Mouse (Mus musculus): ENCODE measurements around the gene Nod2. TPM values are rescaled to one million over a fixed set of nuclear protein-coding genes. Genes with fewer than 3 reads are reported as not detected.
A peak's percentile ranks its signal among the peaks of the same experiment; 100 is the strongest.

Gene Nod2
- 0.18 and 0.21 TPM in 2 replicates for polyA plus RNA-seq (2015; fragmentation: Nextera tagmentation; extraction: Ambion mirVana)

GRCm38 (mm10) chr8:88646837-88647778 lies at the start of gene Nod2:
Gene Nod2 (plus strand): TSS chr8:88647315.
- Histone ChIP-seq H3K27ac (ENCODE audit: low read length) (no peak within 1 kb of the TSS), H3K9ac (ENCODE audit: low read length) (peak within 1 kb of the TSS; percentile 61), H3K4me2 (ENCODE audit: low read depth, low read length) (peak within 1 kb of the TSS; percentile 78), H3K36me3 (ENCODE audit: control insufficient read depth, insufficient read depth, low read length) (no peaks in the 10 kb centered on the region), H3K4me3 (ENCODE audit: low read length) (peak within 1 kb of the TSS; percentile 50), H3K4me1 (replicated peaks; ENCODE audit: control insufficient read depth, insufficient read depth, low read length) (peaks cover 9% of the 10 kb centered on the region), H3K27me3 (ENCODE audit: control insufficient read depth, insufficient read depth, low read depth, low read length) (no peaks in the 10 kb centered on the region), H3K9me3 (ENCODE audit: control insufficient read depth, low read length) (no peaks in the 10 kb centered on the region)
- 9% methylated on average over 32 of the region's 33 CpGs for WGBS
- peak; percentile 96 for ATAC-seq (ENCODE audit: low read depth)

GRCm38 (mm10) chr8:88598578-88598977 lies 48.5 kb upstream of the Nod2 start:
- Histone ChIP-seq H3K4me2 (ENCODE audit: low read depth, low read length) (no peak overlapping the region), H3K4me3 (ENCODE audit: low read length) (no peak overlapping the region), H3K27me3 (ENCODE audit: control insufficient read depth, insufficient read depth, low read depth, low read length) (no peaks in the 10 kb centered on the region), H3K36me3 (ENCODE audit: control insufficient read depth, insufficient read depth, low read length) (no peaks in the 10 kb centered on the region), H3K4me1 (replicated peaks; ENCODE audit: control insufficient read depth, insufficient read depth, low read length) (peaks cover 7% of the 10 kb centered on the region), H3K9me3 (ENCODE audit: control insufficient read depth, low read length) (peaks cover 2% of the 10 kb centered on the region; the same call in 1 of the 2 replicates), H3K9ac (ENCODE audit: low read length) (no peak overlapping the region), H3K27ac (ENCODE audit: low read length) (no peak overlapping the region)
- peak; percentile 73 for ATAC-seq (ENCODE audit: low read depth)
- WGBS = 46% methylated on average over 5 of the region's 5 CpGs

- Histone ChIP-seq H3K4me1 (replicated peaks; ENCODE audit: control insufficient read depth, insufficient read depth, low read length) (peaks cover 15% of the 10 kb centered on the region), H3K9ac (ENCODE audit: low read length) (no peak overlapping the region), H3K4me3 (ENCODE audit: low read length) (no peak overlapping the region), H3K27ac (ENCODE audit: low read length) (no peak overlapping the region), H3K4me2 (ENCODE audit: low read depth, low read length) (no peak overlapping the region), H3K9me3 (ENCODE audit: control insufficient read depth, low read length) (peaks cover 2% of the 10 kb centered on the region; the same call in 1 of the 2 replicates), H3K36me3 (ENCODE audit: control insufficient read depth, insufficient read depth, low read length) (no peaks in the 10 kb centered on the region), H3K27me3 (ENCODE audit: control insufficient read depth, insufficient read depth, low read depth, low read length) (no peaks in the 10 kb centered on the region)
- WGBS = 82% methylated on average over 7 of the region's 7 CpGs
- no peak for ATAC-seq (ENCODE audit: low read depth)
Observed at GRCm38 (mm10) chr8:88599491-88599890, 47.6 kb upstream of the Nod2 start.

GRCm38 (mm10) chr8:88603446-88603989 lies 43.6 kb upstream of the Nod2 start:
- H3K27me3 ChIP-seq (ENCODE audit: control insufficient read depth, insufficient read depth, low read depth, low read length) = no peaks in the 10 kb centered on the region
- H3K4me2 ChIP-seq (ENCODE audit: low read depth, low read length) = peak overlapping the region; percentile 36
- 15% methylated on average over 10 of the region's 10 CpGs for WGBS
- H3K4me1 ChIP-seq (replicated peaks; ENCODE audit: control insufficient read depth, insufficient read depth, low read length) = peaks cover 26% of the 10 kb centered on the region
- H3K36me3 ChIP-seq (ENCODE audit: control insufficient read depth, insufficient read depth, low read length) = no peaks in the 10 kb centered on the region
- ATAC-seq (ENCODE audit: low read depth) = peak; percentile 10; the same call in 1 of the 2 replicates
- H3K27ac ChIP-seq (ENCODE audit: low read length) = peak overlapping the region; percentile 53
- H3K4me3 ChIP-seq (ENCODE audit: low read length) = peak overlapping the region; percentile 7; the same call in 1 of the 2 replicates
- no peak overlapping the region for H3K9ac ChIP-seq (ENCODE audit: low read length)
- H3K9me3 ChIP-seq (ENCODE audit: control insufficient read depth, low read length) = peaks cover 2% of the 10 kb centered on the region; the same call in 1 of the 2 replicates

- Histone ChIP-seq H3K4me3 (ENCODE audit: low read length) (peak overlapping the region; percentile 7; the same call in 1 of the 2 replicates), H3K27me3 (ENCODE audit: control insufficient read depth, insufficient read depth, low read depth, low read length) (no peaks in the 10 kb centered on the region), H3K27ac (ENCODE audit: low read length) (peak overlapping the region; percentile 65), H3K9me3 (ENCODE audit: control insufficient read depth, low read length) (peaks cover 2% of the 10 kb centered on the region; the same call in 1 of the 2 replicates), H3K4me1 (replicated peaks; ENCODE audit: control insufficient read depth, insufficient read depth, low read length) (peaks cover 23% of the 10 kb centered on the region), H3K9ac (ENCODE audit: low read length) (no peak overlapping the region), H3K4me2 (ENCODE audit: low read depth, low read length) (peak overlapping the region; percentile 36), H3K36me3 (ENCODE audit: control insufficient read depth, insufficient read depth, low read length) (no peaks in the 10 kb centered on the region)
- ATAC-seq (ENCODE audit: low read depth) = peak; percentile 92
- 6% methylated on average over 19 of the region's 20 CpGs for WGBS
Observed at GRCm38 (mm10) chr8:88604065-88605038, 42.8 kb upstream of the Nod2 start.

- 22% methylated on average over 13 of the region's 13 CpGs for WGBS
Observed at GRCm38 (mm10) chr8:88605361-88606040, 41.6 kb upstream of the Nod2 start.

GRCm38 (mm10) chr8:88609036-88609435 lies 38.1 kb upstream of the Nod2 start:
- Histone ChIP-seq H3K27me3 (ENCODE audit: control insufficient read depth, insufficient read depth, low read depth, low read length) (no peaks in the 10 kb centered on the region), H3K9me3 (ENCODE audit: control insufficient read depth, low read length) (no peaks in the 10 kb centered on the region), H3K27ac (ENCODE audit: low read length) (no peak overlapping the region), H3K4me3 (ENCODE audit: low read length) (no peak overlapping the region), H3K4me2 (ENCODE audit: low read depth, low read length) (no peak overlapping the region), H3K36me3 (ENCODE audit: control insufficient read depth, insufficient read depth, low read length) (no peaks in the 10 kb centered on the region), H3K4me1 (replicated peaks; ENCODE audit: control insufficient read depth, insufficient read depth, low read length) (peaks cover 17% of the 10 kb centered on the region), H3K9ac (ENCODE audit: low read length) (no peak overlapping the region)
- 81% methylated on average over 8 of the region's 8 CpGs for WGBS
- ATAC-seq (ENCODE audit: low read depth) = no peak

More at GRCm38 (mm10) chr8:88605361-88606040, 41.6 kb upstream of the Nod2 start:
- ATAC-seq (ENCODE audit: low read depth) = peak; percentile 21
- Histone ChIP-seq H3K9ac (ENCODE audit: low read length) (peak overlapping the region; percentile 14; the same call in 1 of the 2 replicates), H3K4me3 (ENCODE audit: low read length) (no peak overlapping the region), H3K27ac (ENCODE audit: low read length) (0 out of 2 replicates have a peak overlapping the region, but pooled peaks have one; percentile 18), H3K36me3 (ENCODE audit: control insufficient read depth, insufficient read depth, low read length) (no peaks in the 10 kb centered on the region), H3K9me3 (ENCODE audit: control insufficient read depth, low read length) (peaks cover 2% of the 10 kb centered on the region; the same call in 1 of the 2 replicates), H3K27me3 (ENCODE audit: control insufficient read depth, insufficient read depth, low read depth, low read length) (no peaks in the 10 kb centered on the region), H3K4me2 (ENCODE audit: low read depth, low read length) (no peak overlapping the region), H3K4me1 (replicated peaks; ENCODE audit: control insufficient read depth, insufficient read depth, low read length) (peaks cover 23% of the 10 kb centered on the region)

GRCm38 (mm10) chr8:88610271-88610670 lies 36.8 kb upstream of the Nod2 start:
- Histone ChIP-seq H3K4me3 (ENCODE audit: low read length) (no peak overlapping the region), H3K4me1 (replicated peaks; ENCODE audit: control insufficient read depth, insufficient read depth, low read length) (peaks cover 6% of the 10 kb centered on the region), H3K27ac (ENCODE audit: low read length) (no peak overlapping the region), H3K4me2 (ENCODE audit: low read depth, low read length) (no peak overlapping the region), H3K9me3 (ENCODE audit: control insufficient read depth, low read length) (no peaks in the 10 kb centered on the region), H3K36me3 (ENCODE audit: control insufficient read depth, insufficient read depth, low read length) (no peaks in the 10 kb centered on the region), H3K9ac (ENCODE audit: low read length) (no peak overlapping the region), H3K27me3 (ENCODE audit: control insufficient read depth, insufficient read depth, low read depth, low read length) (no peaks in the 10 kb centered on the region)
- no peak for ATAC-seq (ENCODE audit: low read depth)
- WGBS = 64% methylated on average over 6 of the region's 6 CpGs

All from lung, embryonic 16.5 days (tissue).